Mouse (Mus musculus): ENCODE data around the gene Cdh12. TPM values are rescaled to one million over a fixed set of nuclear protein-coding genes. Genes with fewer than 3 reads are reported as not detected.

The Cdh12 gene
- polyA plus RNA-seq, 1 experiment: 0.73 TPM

DNA sequence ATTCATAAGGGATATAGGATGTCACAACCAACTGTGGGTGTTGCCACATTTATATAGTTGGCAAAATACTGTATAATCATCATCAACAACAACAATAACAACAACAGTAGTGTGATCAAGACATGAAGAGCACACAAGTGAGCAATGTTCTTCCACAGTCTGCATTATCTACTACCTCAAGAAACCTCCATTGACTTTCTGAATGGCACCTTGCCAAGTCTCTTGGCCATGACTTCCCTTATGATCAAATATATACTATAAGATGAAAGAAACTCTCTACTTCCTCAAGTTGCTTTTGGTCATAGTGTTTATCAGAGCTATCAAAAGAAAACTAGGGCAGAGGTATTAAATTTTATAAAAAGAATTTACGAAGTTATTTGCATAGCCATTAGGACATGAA is 820.8 kb downstream of the Cdh12 start:
- H3K4me3 ChIP-seq (ENCODE audit: control insufficient read depth, low read depth, low read length): no peak overlapping the region
- TF ChIP-seq POLR2A (IDR thresholded peaks at IDR 0.05; ENCODE audit: control insufficient read depth, low read depth, low read length) (no peak), CTCF (IDR thresholded peaks at IDR 0.05; ENCODE audit: control insufficient read depth, insufficient read depth, insufficient replicate concordance, low read depth, low read length) (no peak)
- H3K27me3 ChIP-seq (ENCODE audit: control insufficient read depth, insufficient read depth, low read length): no peaks in the 10 kb centered on the region
- H3K4me1 ChIP-seq (ENCODE audit: control insufficient read depth, insufficient read depth, low read length): no peaks in the 10 kb centered on the region
- H3K36me3 ChIP-seq (ENCODE audit: control insufficient read depth, insufficient read depth, low read length): no peaks in the 10 kb centered on the region
- H3K27ac ChIP-seq (ENCODE audit: control insufficient read depth, insufficient read depth, low read depth, low read length): no peak overlapping the region

DNA sequence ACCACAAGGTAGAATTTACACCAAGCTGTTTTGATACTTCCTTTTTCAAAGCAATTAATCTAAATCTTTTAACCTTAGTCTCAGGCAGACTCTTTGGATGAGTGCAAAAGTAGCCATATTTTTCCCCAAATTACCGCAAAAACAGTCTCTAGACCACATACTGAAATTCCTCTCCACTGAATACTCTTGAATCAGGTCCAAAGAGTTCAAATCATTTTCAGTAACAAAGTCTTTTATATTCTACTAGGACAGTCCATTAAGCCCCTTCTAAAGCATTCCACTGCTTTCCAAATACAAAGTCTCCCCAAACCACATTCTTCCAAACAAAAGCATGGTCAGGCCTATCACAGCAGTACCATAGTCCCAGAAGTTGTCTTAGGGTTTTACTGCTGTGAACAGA is 848.0 kb downstream of the Cdh12 start:
- H3K27me3 ChIP-seq (ENCODE audit: control insufficient read depth, insufficient read depth, low read length): no peaks in the 10 kb centered on the region
- H3K4me3 ChIP-seq (ENCODE audit: control insufficient read depth, low read depth, low read length): no peak overlapping the region
- no peak overlapping the region for H3K27ac ChIP-seq (ENCODE audit: control insufficient read depth, insufficient read depth, low read depth, low read length)
- no peak for TF ChIP-seq CTCF (IDR thresholded peaks at IDR 0.05; ENCODE audit: control insufficient read depth, insufficient read depth, insufficient replicate concordance, low read depth, low read length)
- TF ChIP-seq POLR2A (IDR thresholded peaks at IDR 0.05; ENCODE audit: control insufficient read depth, low read depth, low read length): no peak
- H3K4me1 ChIP-seq (ENCODE audit: control insufficient read depth, insufficient read depth, low read length): no peaks in the 10 kb centered on the region
- no peaks in the 10 kb centered on the region for H3K36me3 ChIP-seq (ENCODE audit: control insufficient read depth, insufficient read depth, low read length)

DNA sequence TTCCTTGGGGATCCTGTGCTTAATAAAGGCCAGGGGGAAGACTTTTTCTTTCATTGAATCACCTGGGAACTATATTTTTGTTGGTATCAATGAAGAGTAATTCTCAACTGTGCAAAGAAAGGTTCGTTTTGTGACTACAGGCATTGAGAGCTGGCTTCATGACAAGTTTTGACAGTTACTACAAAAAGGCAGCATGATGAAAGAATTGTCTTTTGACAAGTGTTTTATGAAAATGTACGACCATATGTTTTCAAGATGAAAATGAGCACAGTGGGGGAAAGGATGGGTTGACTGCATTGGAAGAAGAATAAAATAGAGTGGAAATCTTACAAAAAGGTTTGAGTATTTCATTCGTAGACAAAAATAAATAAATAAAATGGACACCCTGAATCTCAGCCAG is 866.4 kb downstream of the Cdh12 start:
- no peak overlapping the region for H3K4me3 ChIP-seq (ENCODE audit: control insufficient read depth, low read depth, low read length)
- TF ChIP-seq POLR2A (IDR thresholded peaks at IDR 0.05; ENCODE audit: control insufficient read depth, low read depth, low read length) (no peak), CTCF (IDR thresholded peaks at IDR 0.05; ENCODE audit: control insufficient read depth, insufficient read depth, insufficient replicate concordance, low read depth, low read length) (no peak)
- H3K27ac ChIP-seq (ENCODE audit: control insufficient read depth, insufficient read depth, low read depth, low read length): no peak overlapping the region
- H3K4me1 ChIP-seq (ENCODE audit: control insufficient read depth, insufficient read depth, low read length): no peaks in the 10 kb centered on the region
- H3K36me3 ChIP-seq (ENCODE audit: control insufficient read depth, insufficient read depth, low read length): no peaks in the 10 kb centered on the region
- no peaks in the 10 kb centered on the region for H3K27me3 ChIP-seq (ENCODE audit: control insufficient read depth, insufficient read depth, low read length)

DNA sequence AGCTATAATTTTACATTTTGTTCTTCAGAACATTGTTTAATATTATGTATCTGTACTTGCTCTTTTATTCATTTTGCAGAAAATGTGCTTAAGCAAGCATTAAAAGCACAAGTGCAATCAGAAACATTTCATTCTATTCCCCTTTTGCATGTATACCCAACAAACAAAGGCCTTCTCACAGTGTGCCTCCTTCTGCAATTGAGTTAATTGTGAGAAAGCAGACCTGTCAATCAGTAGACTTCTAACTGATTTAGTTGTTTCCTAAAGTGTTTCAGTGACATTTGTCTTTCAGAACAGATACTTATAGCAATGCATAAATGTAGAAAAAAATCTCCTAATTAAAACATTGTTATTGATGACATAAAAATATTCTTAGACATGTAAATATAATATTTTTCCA is 894.8 kb downstream of the Cdh12 start:
- H3K27me3 ChIP-seq (ENCODE audit: control insufficient read depth, insufficient read depth, low read length): no peaks in the 10 kb centered on the region
- no peak for TF ChIP-seq CTCF (IDR thresholded peaks at IDR 0.05; ENCODE audit: control insufficient read depth, insufficient read depth, insufficient replicate concordance, low read depth, low read length)
- no peak overlapping the region for H3K4me3 ChIP-seq (ENCODE audit: control insufficient read depth, low read depth, low read length)
- no peaks in the 10 kb centered on the region for H3K4me1 ChIP-seq (ENCODE audit: control insufficient read depth, insufficient read depth, low read length)
- no peak overlapping the region for H3K27ac ChIP-seq (ENCODE audit: control insufficient read depth, insufficient read depth, low read depth, low read length)
- H3K36me3 ChIP-seq (ENCODE audit: control insufficient read depth, insufficient read depth, low read length): no peaks in the 10 kb centered on the region

DNA sequence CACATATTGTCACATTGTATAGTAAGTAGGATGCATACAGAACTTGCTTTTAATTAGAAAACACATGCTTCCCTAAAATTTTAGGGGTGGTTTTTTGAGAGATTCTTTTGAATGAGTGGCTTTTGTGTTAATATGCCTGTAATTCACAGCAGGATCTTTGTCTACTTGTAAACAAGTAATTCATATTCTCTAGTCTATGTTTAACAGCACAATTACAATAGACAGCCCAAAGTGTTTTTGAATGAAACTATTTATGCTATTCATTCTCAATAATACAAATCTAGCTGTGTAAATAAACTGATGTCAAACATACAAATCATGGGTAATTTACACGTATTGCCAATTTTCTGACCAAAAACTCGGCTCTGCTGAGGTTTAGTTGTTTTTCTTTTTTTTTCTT is 895.3 kb downstream of the Cdh12 start:
- H3K27me3 ChIP-seq (ENCODE audit: control insufficient read depth, insufficient read depth, low read length): no peaks in the 10 kb centered on the region
- no peak overlapping the region for H3K4me3 ChIP-seq (ENCODE audit: control insufficient read depth, low read depth, low read length)
- H3K4me1 ChIP-seq (ENCODE audit: control insufficient read depth, insufficient read depth, low read length): no peaks in the 10 kb centered on the region
- no peak for TF ChIP-seq POLR2A (IDR thresholded peaks at IDR 0.05; ENCODE audit: control insufficient read depth, low read depth, low read length)
- no peak for TF ChIP-seq CTCF (IDR thresholded peaks at IDR 0.05; ENCODE audit: control insufficient read depth, insufficient read depth, insufficient replicate concordance, low read depth, low read length)
- H3K27ac ChIP-seq (ENCODE audit: control insufficient read depth, insufficient read depth, low read depth, low read length): no peak overlapping the region
- H3K36me3 ChIP-seq (ENCODE audit: control insufficient read depth, insufficient read depth, low read length): no peaks in the 10 kb centered on the region

DNA sequence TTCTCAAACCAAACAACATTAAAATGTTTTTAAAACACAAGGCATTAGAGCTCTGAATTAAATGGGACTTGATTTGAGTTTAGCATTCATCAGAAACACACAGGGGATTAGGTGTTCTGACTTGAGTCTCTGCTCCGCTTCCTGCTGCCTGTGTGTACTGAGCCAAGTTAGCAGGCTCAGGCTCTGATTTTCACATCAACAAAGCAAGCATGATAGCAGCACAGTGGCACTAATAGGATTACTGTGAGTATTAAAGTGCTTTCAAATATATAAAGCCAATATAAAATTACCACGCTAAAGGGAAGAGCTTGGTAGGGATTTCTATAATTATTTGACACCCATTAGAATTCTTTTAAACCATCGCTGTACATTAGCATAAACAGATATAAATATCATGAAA is 895.7 kb downstream of the Cdh12 start:
- no peak overlapping the region for H3K27ac ChIP-seq (ENCODE audit: control insufficient read depth, insufficient read depth, low read depth, low read length)
- TF ChIP-seq POLR2A (IDR thresholded peaks at IDR 0.05; ENCODE audit: control insufficient read depth, low read depth, low read length) (no peak), CTCF (IDR thresholded peaks at IDR 0.05; ENCODE audit: control insufficient read depth, insufficient read depth, insufficient replicate concordance, low read depth, low read length) (no peak)
- no peaks in the 10 kb centered on the region for H3K27me3 ChIP-seq (ENCODE audit: control insufficient read depth, insufficient read depth, low read length)
- H3K36me3 ChIP-seq (ENCODE audit: control insufficient read depth, insufficient read depth, low read length): no peaks in the 10 kb centered on the region
- H3K4me1 ChIP-seq (ENCODE audit: control insufficient read depth, insufficient read depth, low read length): no peaks in the 10 kb centered on the region
- no peak overlapping the region for H3K4me3 ChIP-seq (ENCODE audit: control insufficient read depth, low read depth, low read length)

DNA sequence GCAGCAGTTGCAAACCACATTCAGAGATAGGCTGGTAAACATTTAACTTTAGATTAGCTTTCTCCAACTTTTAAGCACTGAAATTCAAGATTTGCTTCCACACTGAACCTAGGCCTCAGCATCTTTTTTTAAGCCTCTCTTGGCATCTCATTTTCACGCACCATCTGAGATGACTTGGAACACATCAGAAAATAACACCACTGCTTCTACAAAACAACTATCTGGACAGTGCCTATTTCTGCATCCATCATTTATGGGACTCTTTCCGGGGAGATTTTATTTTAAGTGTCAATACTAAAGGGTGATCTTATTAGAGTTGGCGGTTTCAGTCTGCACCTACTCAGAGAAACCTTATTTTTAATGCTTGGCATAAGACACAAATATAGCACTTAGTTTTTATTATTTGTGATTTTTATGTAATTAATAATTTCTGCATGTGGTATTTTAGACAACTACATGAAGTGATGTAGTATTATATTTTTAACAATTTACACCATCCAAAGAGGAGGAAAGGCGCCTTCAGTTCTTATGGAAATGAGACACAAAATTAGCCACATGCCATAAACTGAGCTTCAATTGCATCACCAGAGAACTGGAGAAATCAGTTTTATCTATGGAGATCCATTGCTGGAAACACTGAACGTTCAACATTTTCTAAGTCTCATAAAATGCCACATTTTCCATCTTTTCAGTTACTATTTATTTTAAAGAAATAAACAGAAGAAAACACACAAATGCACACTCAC is 906.5 kb downstream of the Cdh12 start:
- Histone ChIP-seq H3K36me3 (ENCODE audit: control insufficient read depth, insufficient read depth, low read length) (no peaks in the 10 kb centered on the region), H3K4me1 (ENCODE audit: control insufficient read depth, insufficient read depth, low read length) (no peaks in the 10 kb centered on the region), H3K27ac (ENCODE audit: control insufficient read depth, insufficient read depth, low read depth, low read length) (no peak overlapping the region), H3K4me3 (ENCODE audit: control insufficient read depth, low read depth, low read length) (no peak overlapping the region), H3K27me3 (ENCODE audit: control insufficient read depth, insufficient read depth, low read length) (no peaks in the 10 kb centered on the region)
- no peak for TF ChIP-seq CTCF (IDR thresholded peaks at IDR 0.05; ENCODE audit: control insufficient read depth, insufficient read depth, insufficient replicate concordance, low read depth, low read length)
- no peak for TF ChIP-seq POLR2A (IDR thresholded peaks at IDR 0.05; ENCODE audit: control insufficient read depth, low read depth, low read length)
